Mouse (Mus musculus) gastrocnemius, postnatal 25 days (tissue): Measurements from ENCODE around the gene Amn1. TPM values are rescaled to one million over a fixed set of nuclear protein-coding genes. Genes with fewer than 3 reads are reported as not detected.

Source experiments
- DNase-seq: peaks from one replicate; pipeline ENCODE4 v3.0.0; 2022
- total RNA-seq, 2 experiments: library from RNA; stranded (reverse); gene quantifications; 1 replicate in 1 of 2; 2 replicates in 1 of 2; pipeline ENCODE4 v1.2.3; 2021

Amn1 gene
- total RNA-seq, 2 experiments from 2014 or later, result 11.4 to 11.6 TPM

DNA sequence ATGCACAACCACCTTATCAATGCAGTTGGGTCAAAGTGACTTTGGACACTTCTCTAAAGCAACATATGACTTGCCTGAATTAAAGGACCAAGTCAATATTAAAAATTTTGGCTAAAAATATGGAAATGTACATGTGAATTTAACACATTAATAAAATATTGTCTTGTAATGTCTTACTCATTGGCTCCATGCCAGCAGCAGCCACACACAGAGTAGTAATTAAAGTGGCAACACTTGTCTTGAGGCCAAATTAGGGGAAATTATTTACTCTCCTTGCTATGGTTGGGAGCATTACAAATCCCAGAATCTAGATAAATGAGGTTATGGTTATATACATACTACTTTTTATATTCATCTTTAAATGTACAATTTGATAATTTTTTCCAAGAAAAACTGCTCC is 71.5 kb downstream of the Amn1 start:
- DNase-seq, result no peak

- DNase-seq, result no peak
These were observed 79.6 kb downstream of the Amn1 start for GRCm38 (mm10) chr6:149108909-149109308.

- no peak for DNase-seq
These were observed 80.9 kb downstream of the Amn1 start for GRCm38 (mm10) chr6:149107615-149108014.

Other genes with a start within 250 kb of the Amn1 start
- 1 to 10 TPM in 1 of 2 experiments, under 1 TPM in 1; 0.95 to 2.7 TPM for gene Sinhcaf, start 242.2 kb downstream of the Amn1 start, total RNA-seq
- gene Dennd5b, start 87.0 kb downstream of the Amn1 start, total RNA-seq, result 1 to 10 TPM; 5.1 to 5.2 TPM
- gene Gm10203, start 58.5 kb downstream of the Amn1 start, total RNA-seq, result not detected
- gene Etfbkmt, start 48.9 kb downstream of the Amn1 start, total RNA-seq, result 10 to 100 TPM in 1 of 2 experiments, 1 to 10 TPM in 1; 7.7 to 11.1 TPM
- gene Resf1, start 120.7 kb upstream of the Amn1 start, total RNA-seq, result 10 to 100 TPM; 12.1 to 21.7 TPM
- under 1 TPM; 0.43 to 0.56 TPM for gene Bicd1, start 220.2 kb upstream of the Amn1 start, total RNA-seq